Mouse (Mus musculus): ENCODE measurements around the gene Crk. TPM values are rescaled to one million over a fixed set of nuclear protein-coding genes. Genes with fewer than 3 reads are reported as not detected.

Gene Crk
- polyA plus RNA-seq, 1 experiment: not detected

GRCm38 (mm10) chr11:75732434-75733226, 53.6 kb downstream of the Crk start, which contains the start of gene Ywhae:
Gene Ywhae (plus strand): TSS chr11:75732869.
- H3K4me3 ChIP-seq (ENCODE audit: insufficient read depth, low read depth, low read length): peak within 1 kb of the TSS; percentile 90
- WGBS: under 1% methylated on average over 73 of the region's 76 CpGs
- H3K27ac ChIP-seq (ENCODE audit: insufficient read depth, low read depth, low read length): peak within 1 kb of the TSS; percentile 97
- TF ChIP-seq CTCF (IDR thresholded peaks at IDR 0.05; ENCODE audit: insufficient read depth, low read depth, low read length) (no peak), POLR2A (IDR thresholded peaks at IDR 0.05; ENCODE audit: insufficient read depth, low read depth, low read length) (peak; percentile 90)
- H3K4me1 ChIP-seq (ENCODE audit: control insufficient read depth, insufficient read depth, low read length): peaks cover 5% of the 10 kb centered on the region

GRCm38 (mm10) chr11:75733227-75733940, 54.3 kb downstream of the Crk start:
- TF ChIP-seq CTCF (IDR thresholded peaks at IDR 0.05; ENCODE audit: insufficient read depth, low read depth, low read length): no peak
- TF ChIP-seq POLR2A (IDR thresholded peaks at IDR 0.05; ENCODE audit: insufficient read depth, low read depth, low read length): peak; percentile 4; the same call in 1 of the 2 replicates
- Histone ChIP-seq H3K4me1 (ENCODE audit: control insufficient read depth, insufficient read depth, low read length) (peaks cover 7% of the 10 kb centered on the region), H3K27ac (ENCODE audit: insufficient read depth, low read depth, low read length) (peak overlapping the region; percentile 97), H3K4me3 (ENCODE audit: insufficient read depth, low read depth, low read length) (peak overlapping the region; percentile 90)
- WGBS: under 1% methylated on average over 52 of the region's 52 CpGs

- TF ChIP-seq POLR2A (IDR thresholded peaks at IDR 0.05; ENCODE audit: insufficient read depth, low read depth, low read length) (no peak), CTCF (IDR thresholded peaks at IDR 0.05; ENCODE audit: insufficient read depth, low read depth, low read length) (no peak)
- peaks cover 7% of the 10 kb centered on the region for H3K4me1 ChIP-seq (ENCODE audit: control insufficient read depth, insufficient read depth, low read length)
Observed at GRCm38 (mm10) chr11:75735462-75736252, 56.6 kb downstream of the Crk start.

GRCm38 (mm10) chr11:75736978-75737377, 57.9 kb downstream of the Crk start:
- 16% methylated on average over 3 of the region's 3 CpGs for WGBS
- H3K27ac ChIP-seq (ENCODE audit: insufficient read depth, low read depth, low read length): no peak overlapping the region
- no peak overlapping the region for H3K4me3 ChIP-seq (ENCODE audit: insufficient read depth, low read depth, low read length)
- no peak for TF ChIP-seq CTCF (IDR thresholded peaks at IDR 0.05; ENCODE audit: insufficient read depth, low read depth, low read length)
- TF ChIP-seq POLR2A (IDR thresholded peaks at IDR 0.05; ENCODE audit: insufficient read depth, low read depth, low read length): no peak
- H3K4me1 ChIP-seq (ENCODE audit: control insufficient read depth, insufficient read depth, low read length): peaks cover 7% of the 10 kb centered on the region

More at GRCm38 (mm10) chr11:75735462-75736252, 56.6 kb downstream of the Crk start:
- Histone ChIP-seq H3K27ac (ENCODE audit: insufficient read depth, low read depth, low read length) (no peak overlapping the region), H3K4me3 (ENCODE audit: insufficient read depth, low read depth, low read length) (no peak overlapping the region)
- WGBS: 31% methylated on average over 5 of the region's 5 CpGs

- Histone ChIP-seq H3K27ac (ENCODE audit: insufficient read depth, low read depth, low read length) (no peak overlapping the region), H3K4me3 (ENCODE audit: insufficient read depth, low read depth, low read length) (no peak overlapping the region), H3K4me1 (ENCODE audit: control insufficient read depth, insufficient read depth, low read length) (peaks cover 7% of the 10 kb centered on the region)
- WGBS: 55% methylated on average over 2 of the region's 2 CpGs
- no peak for TF ChIP-seq CTCF (IDR thresholded peaks at IDR 0.05; ENCODE audit: insufficient read depth, low read depth, low read length)
- TF ChIP-seq POLR2A (IDR thresholded peaks at IDR 0.05; ENCODE audit: insufficient read depth, low read depth, low read length): no peak
Observed at GRCm38 (mm10) chr11:75737806-75738476, 58.9 kb downstream of the Crk start.

- WGBS: 90% methylated on average over 7 of the region's 7 CpGs
- peaks cover 7% of the 10 kb centered on the region for H3K4me1 ChIP-seq (ENCODE audit: control insufficient read depth, insufficient read depth, low read length)
- H3K27ac ChIP-seq (ENCODE audit: insufficient read depth, low read depth, low read length): no peak overlapping the region
- TF ChIP-seq POLR2A (IDR thresholded peaks at IDR 0.05; ENCODE audit: insufficient read depth, low read depth, low read length): no peak
- H3K4me3 ChIP-seq (ENCODE audit: insufficient read depth, low read depth, low read length): no peak overlapping the region
Observed at GRCm38 (mm10) chr11:75738477-75738821, 59.4 kb downstream of the Crk start.

GRCm38 (mm10) chr11:75740204-75740603, 61.1 kb downstream of the Crk start:
- peaks cover 5% of the 10 kb centered on the region for H3K4me1 ChIP-seq (ENCODE audit: control insufficient read depth, insufficient read depth, low read length)
- H3K4me3 ChIP-seq (ENCODE audit: insufficient read depth, low read depth, low read length): no peak overlapping the region
- TF ChIP-seq CTCF (IDR thresholded peaks at IDR 0.05; ENCODE audit: insufficient read depth, low read depth, low read length) (no peak), POLR2A (IDR thresholded peaks at IDR 0.05; ENCODE audit: insufficient read depth, low read depth, low read length) (no peak)
- WGBS: 35% methylated on average over 3 of the region's 3 CpGs
- H3K27ac ChIP-seq (ENCODE audit: insufficient read depth, low read depth, low read length): no peak overlapping the region

GRCm38 (mm10) chr11:75741615-75742014, 62.6 kb downstream of the Crk start:
- TF ChIP-seq CTCF (IDR thresholded peaks at IDR 0.05; ENCODE audit: insufficient read depth, low read depth, low read length) (no peak), POLR2A (IDR thresholded peaks at IDR 0.05; ENCODE audit: insufficient read depth, low read depth, low read length) (no peak)
- Histone ChIP-seq H3K4me3 (ENCODE audit: insufficient read depth, low read depth, low read length) (no peak overlapping the region), H3K27ac (ENCODE audit: insufficient read depth, low read depth, low read length) (no peak overlapping the region), H3K4me1 (ENCODE audit: control insufficient read depth, insufficient read depth, low read length) (peaks cover 5% of the 10 kb centered on the region)
- WGBS: 53% methylated on average over 3 of the region's 3 CpGs

Measured in olfactory bulb, adult 2 months (tissue).